Mouse (Mus musculus) CH12.LX (cell line): ENCODE data around the gene Bola3. TPM values are rescaled to one million over a fixed set of nuclear protein-coding genes. Genes with fewer than 3 reads are reported as not detected.

Source experiments
- DNase-seq: peaks from one replicate; pipeline ENCODE4 v3.0.0-alpha.2; 2013; ENCODE audit errors: extremely low read depth
- H3K27ac ChIP-seq: 2 replicates; pipeline ENCODE4 v1.5.1; 2012; ENCODE audit warnings: low read depth, mild to moderate bottlenecking, control low read depth, moderate library complexity; ENCODE audit not compliant: insufficient read depth
- H3K27me3 ChIP-seq: replicated peaks from 2 replicates; pipeline ENCODE3; 2012; ENCODE audit warnings: inconsistent platforms
- H3K36me3 ChIP-seq, 2 experiments: replicated peaks in 1 of 2; 2 replicates each; pipeline versions ENCODE3 to v1.6.1; 2012; ENCODE audit warnings: inconsistent platforms in 1 of 2, low read length in 1 of 2, mild to moderate bottlenecking in 1 of 2, mixed read lengths in 1 of 2, moderate library complexity in 1 of 2; ENCODE audit not compliant: control insufficient read depth in 1 of 2, insufficient read depth in 1 of 2
- H3K4me1 ChIP-seq, 2 experiments: 2 replicates each; pipeline ENCODE4 v1.6.1; 2012; ENCODE audit warnings: inconsistent platforms in 1 of 2, moderate library complexity in 1 of 2; ENCODE audit not compliant: insufficient read depth in 2 of 2, control insufficient read depth in 1 of 2
- H3K4me2 ChIP-seq: 2 replicates; pipeline ENCODE4 v1.6.1; 2012; ENCODE audit warnings: low read depth, mild to moderate bottlenecking, control low read depth; ENCODE audit not compliant: poor library complexity, insufficient read depth, severe bottlenecking
- H3K4me3 ChIP-seq, 3 experiments: fragments of 150-350 bp in 1 of 3; sonication (generic) in 1 of 3; replicated peaks in 1 of 3; 2 replicates each; pipeline versions ENCODE3 to v1.5.1; 2011 to 2012; ENCODE audit warnings: low read depth in 2 of 3, low read length in 2 of 3, mild to moderate bottlenecking in 2 of 3, moderate library complexity in 2 of 3, control low read depth in 1 of 3, improper control_type of control experiment in 1 of 3, inconsistent platforms in 1 of 3, mixed read lengths in 1 of 3; ENCODE audit not compliant: poor library complexity in 1 of 3
- H3K79me2 ChIP-seq: replicated peaks from 2 replicates; pipeline ENCODE4 v1.6.1; 2012; ENCODE audit warnings: mild to moderate bottlenecking, moderate library complexity; ENCODE audit not compliant: control insufficient read depth, poor library complexity, insufficient read depth, severe bottlenecking; ENCODE audit errors: extremely low read depth
- H3K9ac ChIP-seq: 2 replicates; pipeline ENCODE4 v1.6.1; 2012; ENCODE audit warnings: low read depth, mild to moderate bottlenecking, control low read depth, moderate library complexity; ENCODE audit not compliant: insufficient read depth
- H3K9me3 ChIP-seq: replicated peaks from 2 replicates; pipeline ENCODE3; 2012; ENCODE audit warnings: low read length, inconsistent platforms, mixed read lengths
- BHLHE40 ChIP-seq: IDR thresholded peaks from 2 replicates; pipeline ENCODE4 v1.6.1; 2011; ENCODE audit warnings: mild to moderate bottlenecking, low read depth, low read length, improper control_type of control experiment
- CHD1 ChIP-seq: IDR thresholded peaks from 2 replicates; pipeline ENCODE4 v1.6.1; 2012; ENCODE audit warnings: low read depth, low read length, improper control_type of control experiment, inconsistent platforms
- CTCF ChIP-seq, 2 experiments: IDR thresholded peaks in 1 of 2; conservative IDR thresholded peaks in 1 of 2; 2 replicates each; pipeline ENCODE4 v1.5.1; 2011 to 2012; ENCODE audit warnings: low read depth in 2 of 2, low read length in 2 of 2, improper control_type of control experiment in 1 of 2, inconsistent platforms in 1 of 2, mild to moderate bottlenecking in 1 of 2, moderate library complexity in 1 of 2
- E2F4 ChIP-seq: IDR thresholded peaks from 2 replicates; pipeline ENCODE4 v1.6.1; 2011; ENCODE audit warnings: low read depth, low read length, improper control_type of control experiment; ENCODE audit not compliant: insufficient replicate concordance
- ELF1 ChIP-seq: IDR thresholded peaks from 2 replicates; pipeline ENCODE4 v1.6.1; 2014; ENCODE audit warnings: low read depth, mild to moderate bottlenecking, inconsistent platforms, low read length, improper control_type of control experiment
- EP300 ChIP-seq: IDR thresholded peaks from 2 replicates; pipeline ENCODE4 v1.6.1; 2011; ENCODE audit warnings: low read length, improper control_type of control experiment
- ETS1 ChIP-seq: conservative IDR thresholded peaks from 2 replicates; pipeline ENCODE4 v1.6.1; 2012; ENCODE audit warnings: low read depth, mild to moderate bottlenecking, inconsistent platforms, low read length, improper control_type of control experiment, moderate library complexity
- GABPA ChIP-seq: IDR thresholded peaks from 2 replicates; pipeline ENCODE4 v1.6.1; 2012; ENCODE audit warnings: low read depth, low read length, improper control_type of control experiment, inconsistent platforms; ENCODE audit not compliant: insufficient replicate concordance
- HCFC1 ChIP-seq: IDR thresholded peaks from 2 replicates; pipeline ENCODE4 v1.6.1; 2012; ENCODE audit warnings: low read depth, mild to moderate bottlenecking, inconsistent platforms, low read length, improper control_type of control experiment
- IRF4 ChIP-seq: IDR thresholded peaks from 2 replicates; pipeline ENCODE4 v1.6.1; 2014; ENCODE audit warnings: low read depth, mild to moderate bottlenecking, inconsistent platforms, low read length, improper control_type of control experiment
- JUND ChIP-seq: conservative IDR thresholded peaks from 2 replicates; pipeline ENCODE4 v1.6.1; 2011; ENCODE audit warnings: low read depth, low read length, improper control_type of control experiment
- KAT2A ChIP-seq: IDR thresholded peaks from 2 replicates; pipeline ENCODE4 v1.6.1; 2012; ENCODE audit warnings: low read length, improper control_type of control experiment, inconsistent platforms; ENCODE audit not compliant: insufficient replicate concordance
- MAFK ChIP-seq: IDR thresholded peaks from 2 replicates; pipeline ENCODE4 v1.6.1; 2011; ENCODE audit warnings: low read length, improper control_type of control experiment; ENCODE audit not compliant: insufficient replicate concordance
- MAX ChIP-seq: IDR thresholded peaks from 2 replicates; pipeline ENCODE4 v1.6.1; 2011; ENCODE audit warnings: low read length, improper control_type of control experiment
- MEF2A ChIP-seq: IDR thresholded peaks from 2 replicates; pipeline ENCODE4 v1.6.1; 2014; ENCODE audit warnings: low read depth, mild to moderate bottlenecking, inconsistent platforms, low read length, improper control_type of control experiment, borderline replicate concordance
- MXI1 ChIP-seq: IDR thresholded peaks from 2 replicates; pipeline ENCODE4 v1.6.1; 2011; ENCODE audit warnings: mild to moderate bottlenecking, low read depth, low read length, improper control_type of control experiment
- MYC ChIP-seq: IDR thresholded peaks from 2 replicates; pipeline ENCODE4 v1.6.1; 2011; ENCODE audit warnings: low read depth, mild to moderate bottlenecking, improper control_type of control experiment, low read length
- NELFE ChIP-seq: IDR thresholded peaks from 2 replicates; pipeline ENCODE4 v1.6.1; 2011; ENCODE audit warnings: low read depth, low read length, improper control_type of control experiment
- NRF1 ChIP-seq: IDR thresholded peaks from 2 replicates; pipeline ENCODE4 v1.6.1; 2014; ENCODE audit warnings: low read depth, mild to moderate bottlenecking, inconsistent platforms, low read length, improper control_type of control experiment, moderate library complexity
- PAX5 ChIP-seq: IDR thresholded peaks from 2 replicates; pipeline ENCODE4 v1.6.1; 2012; ENCODE audit warnings: low read length, inconsistent platforms, mixed read lengths
- POLR2A ChIP-seq: IDR thresholded peaks from 2 replicates; pipeline ENCODE4 v1.6.1; 2011; ENCODE audit warnings: low read depth, mild to moderate bottlenecking, improper control_type of control experiment, low read length
- RAD21 ChIP-seq: IDR thresholded peaks from 2 replicates; pipeline ENCODE4 v1.6.1; 2011; ENCODE audit warnings: low read depth, mild to moderate bottlenecking, low read length, improper control_type of control experiment, moderate library complexity
- SMC3 ChIP-seq: IDR thresholded peaks from 2 replicates; pipeline ENCODE4 v1.6.1; 2011; ENCODE audit warnings: low read depth, low read length, improper control_type of control experiment
- TBP ChIP-seq: conservative IDR thresholded peaks from 2 replicates; pipeline ENCODE4 v1.6.1; 2011; ENCODE audit warnings: low read depth, low read length, improper control_type of control experiment
- TCF12 ChIP-seq: IDR thresholded peaks from 2 replicates; pipeline ENCODE4 v1.6.1; 2014; ENCODE audit warnings: low read depth, mild to moderate bottlenecking, inconsistent platforms, low read length, improper control_type of control experiment
- USF1 ChIP-seq: IDR thresholded peaks from 2 replicates; pipeline ENCODE4 v1.6.1; 2014; ENCODE audit warnings: low read depth, mild to moderate bottlenecking, inconsistent platforms, low read length, improper control_type of control experiment
- USF2 ChIP-seq: conservative IDR thresholded peaks from 2 replicates; pipeline ENCODE4 v1.6.1; 2011; ENCODE audit warnings: low read depth, low read length, improper control_type of control experiment
- ZC3H11A ChIP-seq: IDR thresholded peaks from 2 replicates; pipeline ENCODE4 v1.6.1; 2012; ENCODE audit warnings: low read depth, mild to moderate bottlenecking, inconsistent platforms, low read length, improper control_type of control experiment
- ZKSCAN1 ChIP-seq: IDR thresholded peaks from 2 replicates; pipeline ENCODE4 v1.6.1; 2012; ENCODE audit warnings: low read depth, inconsistent platforms, low read length, improper control_type of control experiment, borderline replicate concordance
- ZNF384 ChIP-seq: IDR thresholded peaks from 2 replicates; pipeline ENCODE4 v1.6.1; 2012; ENCODE audit warnings: low read depth, low read length, improper control_type of control experiment, inconsistent platforms
- dilution Hi-C: fragments of 300-500 bp; cut with MboI; formaldehyde crosslinking; loops from 2 replicates; pipeline ENCODE4 v1.14.3; 2020; ENCODE audit warnings: low sequenced_read_pairs; ENCODE audit not compliant: extremely low pct_unique_long_range_greater_than_20kb, extremely low pct_ligation_motif_present
- in situ Hi-C: fragments of 300-500 bp; cut with MboI; formaldehyde crosslinking; loops from 3 replicates; pipeline ENCODE4 v1.14.3; 2019; ENCODE audit warnings: low sequenced_read_pairs, low pct_ligation_motif_present, low pct_unique_long_range_greater_than_20kb, mixed read lengths
- polyA plus RNA-seq: library from polyadenylated mRNA; unstranded; fragments of >175 nt; gene quantifications from 2 replicates; pipeline ENCODE4 v1.2.1, GENCODE M21; 2012; ENCODE audit warnings: low read depth; ENCODE audit not compliant: insufficient read length
- total RNA-seq, 2 experiments: library from RNA; depleted of rRNA; stranded (reverse); fragments of 300-350 nt in 1 of 2; fragments of >200 nt in 1 of 2; gene quantifications; 2 replicates each; pipeline ENCODE4 v1.2.3; 2012 to 2014

The Bola3 gene
- total and polyA plus RNA-seq, 3 experiments, result 35.3 to 223 (median 60.5) TPM

DNA sequence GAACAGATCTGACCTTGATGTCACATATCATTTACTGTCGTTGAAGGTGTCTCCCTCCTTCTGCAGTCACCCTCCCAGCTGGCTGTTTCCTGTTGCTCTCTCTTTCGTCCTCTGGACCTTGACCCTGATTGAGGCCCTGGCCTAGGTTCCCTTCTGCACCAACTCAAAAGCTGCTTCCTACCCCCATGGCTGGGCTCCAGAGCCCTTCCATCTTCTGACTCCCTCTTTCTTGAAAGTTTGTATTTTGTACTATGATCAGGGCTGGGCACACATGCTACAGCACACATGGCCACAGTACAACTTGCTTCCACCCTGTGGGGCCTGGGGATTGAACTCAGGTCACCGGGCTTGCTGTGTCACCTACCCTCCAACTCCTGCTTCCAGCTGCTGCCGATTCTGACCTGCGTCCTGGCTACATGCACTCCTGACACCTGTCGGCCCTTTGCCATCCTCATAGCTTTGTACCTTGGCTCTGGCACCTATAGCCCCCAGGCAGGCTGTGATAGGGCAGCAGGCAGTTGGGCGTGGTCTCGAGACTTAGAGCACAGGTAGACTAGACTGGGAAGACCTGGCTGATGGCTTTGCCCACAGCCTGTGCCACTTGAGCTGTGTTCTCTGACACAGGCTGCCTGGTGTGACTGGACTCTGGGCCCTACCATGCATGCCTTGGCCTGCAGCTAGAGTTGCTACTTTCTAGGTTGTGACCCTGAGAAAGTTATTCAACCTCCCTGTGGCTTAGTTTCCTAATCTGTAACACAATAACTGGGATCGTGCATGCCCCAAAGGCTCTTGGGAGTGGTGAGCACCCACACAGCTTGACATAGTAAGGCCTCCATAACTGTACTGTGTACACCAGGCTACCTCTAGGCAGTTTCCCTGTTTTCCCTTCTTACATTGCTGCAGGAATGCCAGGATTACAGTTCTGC is 6.2 kb downstream of the Bola3 start:
- no peak overlapping the region for H3K4me2 ChIP-seq
- no peaks in the 10 kb centered on the region for H3K27me3 ChIP-seq
- no peak for TF ChIP-seq TBP
- dilution Hi-C loops, result no loop called here
- peaks cover 67 to 93% of the 10 kb centered on the region in 2 experiments for H3K36me3 ChIP-seq
- peaks cover 5 to 12% of the 10 kb centered on the region in 2 experiments for H3K4me1 ChIP-seq
- H3K27ac ChIP-seq, result no peak overlapping the region
- no peak for DNase-seq
- in situ Hi-C loops, result loop anchor here (5.0 to 25.0 kb wide), 2 partner anchors 152 to 307 kb away; partner anchors contain the start of genes Clec4f and Dguok
- no peak overlapping the region for H3K4me3 ChIP-seq
- no peaks in the 10 kb centered on the region for H3K9me3 ChIP-seq
- H3K9ac ChIP-seq, result no peak overlapping the region
- H3K79me2 ChIP-seq, result no peaks in the 10 kb centered on the region

DNA sequence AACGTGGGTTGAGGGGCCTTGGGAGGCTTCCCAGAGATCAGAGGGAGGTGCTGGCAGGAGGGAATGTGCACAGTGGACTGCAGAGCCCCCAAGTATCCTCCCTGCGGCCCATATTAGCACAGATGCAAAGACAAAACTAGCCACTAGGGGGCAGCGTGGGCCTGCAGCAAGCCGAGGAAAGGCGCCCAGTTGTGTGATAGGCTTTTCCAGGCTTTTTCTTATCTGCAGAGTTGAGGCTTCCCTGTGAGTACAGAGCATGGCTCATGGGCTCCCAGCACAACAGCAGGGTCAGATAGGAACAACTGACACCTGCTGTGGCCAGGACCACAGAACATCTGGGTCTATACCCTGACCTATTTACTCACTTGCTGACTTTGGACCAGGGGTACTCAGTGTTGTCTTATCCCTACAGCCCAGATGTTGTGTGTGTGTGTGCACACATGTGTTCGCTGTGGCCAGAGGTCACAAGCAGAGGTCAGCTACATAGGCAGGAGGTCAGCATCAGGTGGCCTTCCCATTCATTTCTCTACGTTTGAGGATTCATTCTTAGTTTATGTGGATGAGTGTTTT is 7.7 kb downstream of the Bola3 start:
- no peak overlapping the region for H3K4me2 ChIP-seq
- dilution Hi-C loops (no loop called here), in situ Hi-C loops (loop anchor here (25.0 kb wide), 1 partner anchor 306 kb away; the partner anchor contains the start of gene Clec4f)
- H3K27ac ChIP-seq, result no peak overlapping the region
- peak; percentile 64 for DNase-seq
- H3K9ac ChIP-seq, result no peak overlapping the region
- no peaks in the 10 kb centered on the region for H3K79me2 ChIP-seq
- H3K4me3 ChIP-seq, result no peak overlapping the region
- H3K9me3 ChIP-seq, result no peaks in the 10 kb centered on the region
- H3K27me3 ChIP-seq, result no peaks in the 10 kb centered on the region
- peaks cover 65 to 95% of the 10 kb centered on the region in 2 experiments for H3K36me3 ChIP-seq
- 0 out of 4 replicates have a peak, but pooled peaks cover 0 to 2% of the 10 kb centered on the region in 2 experiments for H3K4me1 ChIP-seq
- TF ChIP-seq EP300 (no peak), JUND (no peak), MAX (no peak), ELF1 (no peak), ZKSCAN1 (no peak), USF2 (no peak), NELFE (peak; percentile 18; the same call in 1 of the 2 replicates), IRF4 (peak; percentile 41; the same call in 1 of the 2 replicates), MAFK (no peak), TCF12 (no peak), PAX5 (no peak), CHD1 (no peak), MXI1 (no peak), KAT2A (no peak), TBP (no peak), MEF2A (peak; percentile 45; the same call in 1 of the 2 replicates), BHLHE40 (no peak), ZNF384 (no peak), MYC (no peak), GABPA (no peak), SMC3 (peak; percentile 90), ETS1 (no peak), HCFC1 (no peak), POLR2A (no peak), USF1 (no peak), E2F4 (no peak), ZC3H11A (peak; percentile 86), RAD21 (peak; percentile 93), CTCF (conservative IDR thresholded peaks at IDR 0.05 in 1 of 2, IDR thresholded peaks at IDR 0.05 in 1 of 2; ENCODE audit: low read depth in 2 of 2, low read length in 2 of 2) (peak; percentile 68 to 94), NRF1 (no peak)
